Mouse (Mus musculus) layer of hippocampus, postnatal 10 days (tissue): ENCODE data around the gene Sod2. TPM values are rescaled to one million over a fixed set of nuclear protein-coding genes. Genes with fewer than 3 reads are reported as not detected.
"Not testable (repeated sequence)": the region's sequence is repeated elsewhere in the genome, so short reads cannot be mapped to it uniquely, and the experiment has no call there.

Experiments used
- DNase-seq, 2 experiments: peaks; one replicate each; pipeline ENCODE4 v3.0.0; 2021; ENCODE audit warnings: low spot score in 2 of 2
- long read RNA-seq: library from polyadenylated mRNA; stranded (forward); transcript quantifications from one replicate; pipeline ENCODE4 v2.0.0, GENCODE M21; 2023
- total RNA-seq, 2 experiments: library from RNA; stranded (reverse); gene quantifications; 2 replicates each; pipeline ENCODE4 v1.2.3; 2021

Sod2 gene
- 100 to 1,000 TPM; 211 to 236 TPM for total RNA-seq
- long read RNA-seq, full-length matches to known transcripts, result 145 of 166 reads
- long read RNA-seq, partial matches to known transcripts, result 8 of 166 reads
- long read RNA-seq, other reads (novel, unspliced or antisense), result 13 of 166 reads

- not testable (repeated sequence) for DNase-seq
Observed at GRCm38 (mm10) chr17:13006546-13006945, at the start of gene Sod2. Sod2 (plus strand) TSS chr17:13006846.

DNA sequence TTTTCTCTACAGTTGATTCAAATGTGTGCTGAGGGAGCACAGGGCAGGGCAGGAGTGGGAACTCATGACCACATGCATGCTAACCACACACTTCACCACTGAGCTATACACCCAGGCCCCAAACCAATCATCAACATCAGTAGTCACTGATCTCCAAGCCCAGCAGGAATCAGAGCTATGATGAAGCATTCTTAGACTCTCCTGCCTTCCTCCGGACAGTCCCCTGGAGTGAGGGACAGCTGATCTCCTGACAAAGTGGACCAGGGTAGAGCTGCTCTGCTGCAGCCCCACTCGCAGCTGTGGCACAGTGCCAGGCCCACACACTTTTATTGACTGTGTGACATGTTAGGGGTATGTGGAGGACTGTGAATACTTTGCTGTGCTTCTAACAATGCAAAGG, 47.3 kb upstream of the Sod2 start:
- DNase-seq, result not testable (repeated sequence)

GRCm38 (mm10) chr17:12960331-12960873, 46.2 kb upstream of the Sod2 start, which contains the start of gene Acat2:
Acat2 (minus strand) TSS chr17:12960747.
- peak; percentile 92 to 95 for DNase-seq

DNA sequence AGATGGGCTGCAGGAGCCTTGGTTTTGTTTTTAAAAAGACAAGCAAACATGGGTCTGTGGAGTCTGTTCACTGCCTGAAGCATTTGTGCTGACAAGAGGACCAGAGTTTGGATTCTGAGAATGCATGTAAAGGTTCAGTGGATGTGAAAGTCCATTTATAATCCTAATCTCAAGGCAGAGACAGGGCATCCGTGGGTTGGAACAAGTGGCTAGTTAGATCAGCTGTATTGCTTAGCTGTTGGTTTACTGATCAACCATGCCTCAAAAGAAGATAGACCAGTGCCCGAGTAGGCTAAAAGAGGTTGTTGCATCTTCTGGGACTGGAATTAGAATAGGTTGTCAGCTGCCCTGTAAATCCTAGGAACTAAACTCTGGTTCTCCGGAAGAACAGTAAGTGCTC, 43.2 kb upstream of the Sod2 start:
- DNase-seq, result no peak

- DNase-seq, result no peak
Observed at GRCm38 (mm10) chr17:12967173-12967572, 39.5 kb upstream of the Sod2 start.

DNA sequence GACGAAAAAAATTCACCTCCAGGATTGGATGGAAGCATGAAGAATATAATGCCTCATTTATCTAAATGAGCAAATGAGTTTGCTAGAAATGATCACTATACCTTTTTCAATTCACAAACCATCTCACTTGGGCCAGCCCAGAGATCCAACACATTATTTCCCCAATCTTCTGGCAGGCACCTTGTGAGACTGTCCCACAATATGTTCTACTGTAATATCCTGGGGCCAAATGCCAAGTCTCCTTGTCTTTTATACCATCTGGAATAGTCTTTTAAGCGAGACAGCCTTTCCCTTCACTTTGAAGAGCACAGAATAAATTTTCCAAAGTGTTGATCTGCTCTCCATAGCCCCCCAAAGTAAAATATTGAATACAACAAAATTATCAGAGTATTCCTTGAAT, 32.8 kb upstream of the Sod2 start:
- no peak for DNase-seq

GRCm38 (mm10) chr17:12978546-12978945, 28.1 kb upstream of the Sod2 start:
- DNase-seq, result no peak

DNA sequence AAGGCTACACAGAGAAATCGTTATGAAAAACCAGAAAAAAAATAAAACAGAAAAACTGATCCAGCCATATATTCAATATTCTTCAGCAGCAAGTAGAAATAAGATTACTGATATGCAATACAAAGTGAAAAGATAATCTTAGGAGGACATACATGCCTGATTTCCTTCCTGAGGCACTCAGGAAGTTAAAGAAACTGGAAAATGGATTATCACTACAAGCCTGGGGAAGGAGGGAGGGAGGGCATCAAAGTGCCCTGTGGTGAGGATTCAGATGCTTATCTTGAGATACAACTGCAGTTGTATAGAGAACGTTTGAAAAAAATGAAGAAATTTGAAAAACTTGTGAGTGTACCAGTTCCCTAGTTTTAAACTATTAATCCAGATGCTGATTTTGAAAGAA, 22.7 kb upstream of the Sod2 start:
- DNase-seq, result no peak

DNA sequence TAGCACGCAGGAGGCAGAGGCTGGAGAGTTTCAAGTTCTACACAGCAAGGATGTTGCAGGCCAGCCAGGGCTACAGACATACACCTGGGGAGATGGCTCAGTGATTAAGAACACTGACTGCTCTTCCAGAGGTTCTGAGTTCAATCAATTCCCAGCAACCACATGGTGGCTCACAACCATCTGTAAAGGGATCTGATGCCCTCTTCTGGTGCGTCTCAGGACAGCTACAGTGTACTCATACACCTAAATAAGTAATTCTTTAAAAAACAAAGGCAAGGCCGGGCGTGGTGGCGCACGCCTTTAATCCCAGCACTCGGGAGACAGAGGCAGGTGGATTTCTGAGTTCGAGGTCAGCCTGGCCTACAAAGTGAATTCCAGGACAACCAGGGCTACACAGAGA, 18.6 kb upstream of the Sod2 start:
- DNase-seq, result not testable (repeated sequence)

DNA sequence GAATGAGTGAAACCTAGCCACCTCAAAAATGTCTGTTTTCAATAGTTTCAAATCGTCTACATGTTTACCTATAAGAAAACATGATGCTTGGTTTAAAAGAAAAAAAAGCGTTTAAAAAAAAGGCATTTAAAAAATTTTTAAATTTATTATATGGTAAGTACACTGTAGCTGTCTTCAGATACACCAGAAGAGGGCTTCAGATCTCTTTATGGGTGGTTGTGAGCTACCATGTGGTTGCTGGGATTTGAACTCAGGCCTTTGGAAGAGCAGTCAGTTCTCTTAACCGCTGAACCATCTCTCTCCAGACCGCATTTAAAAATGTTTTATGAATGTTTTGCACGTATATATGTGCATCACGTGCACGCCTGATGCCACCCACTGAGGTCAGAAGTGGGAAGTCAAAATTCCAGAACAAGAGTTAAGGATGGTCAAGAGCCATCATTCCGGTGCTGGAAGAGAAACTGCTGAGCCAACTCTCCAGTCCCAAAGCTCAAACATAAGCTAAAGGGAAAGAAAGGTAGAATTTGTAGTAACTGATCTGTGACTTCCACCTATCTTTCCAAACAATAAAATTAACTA, 16.0 kb upstream of the Sod2 start:
- DNase-seq, result no peak

DNA sequence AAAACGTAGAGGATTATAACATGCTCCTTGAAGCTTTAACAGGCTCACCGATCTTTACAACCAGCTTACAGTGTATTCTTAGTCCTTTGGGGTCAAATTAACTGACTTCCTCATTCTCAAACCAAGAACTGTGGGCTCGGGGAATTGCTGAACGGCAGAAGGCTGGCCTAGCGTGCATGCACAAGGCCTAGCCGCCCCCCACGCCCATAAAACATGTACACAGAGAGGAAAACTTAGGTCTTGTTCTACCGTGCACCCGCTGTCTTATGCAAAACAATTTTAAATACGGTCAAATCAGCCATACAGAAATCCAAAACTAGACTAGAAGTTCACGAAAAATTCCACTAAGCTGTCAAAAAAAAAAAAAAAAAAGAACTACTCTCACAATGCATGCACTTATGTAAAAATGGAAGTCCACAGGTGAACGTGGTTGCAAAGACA, 15.4 kb upstream of the Sod2 start:
- DNase-seq, result peak in 1 of 2 experiments; percentile 46

- DNase-seq, result peak; percentile 84 to 91
Observed at GRCm38 (mm10) chr17:12991635-12992358, 14.8 kb upstream of the Sod2 start.

DNA sequence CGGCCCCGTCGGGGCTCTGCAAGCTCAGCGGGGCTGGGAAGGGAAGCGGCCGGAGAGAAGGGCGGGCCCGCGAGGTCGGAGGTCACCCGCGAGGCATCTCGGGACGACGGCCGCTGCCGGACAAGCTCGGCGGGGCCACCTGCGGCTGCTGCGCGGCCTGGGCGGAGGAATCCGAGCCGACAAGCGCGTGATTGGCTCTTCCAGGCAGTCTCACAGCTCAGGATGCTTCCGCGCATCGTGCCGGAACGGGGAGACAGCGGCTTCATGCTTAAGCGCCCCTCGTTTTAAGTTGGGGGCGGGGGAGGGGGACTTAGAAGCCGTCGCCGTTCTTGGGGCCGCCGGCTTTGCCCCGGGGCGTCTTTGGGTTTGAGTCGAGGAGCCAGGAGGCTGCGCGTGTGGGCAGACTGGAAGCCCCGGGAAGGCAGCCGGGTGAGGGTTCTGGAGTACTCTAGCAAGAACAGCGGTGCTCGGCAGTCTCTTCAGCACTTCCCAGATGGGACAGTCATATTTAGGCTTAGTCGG, 14.1 kb upstream of the Sod2 start:
- peak; percentile 91 to 95 for DNase-seq

GRCm38 (mm10) chr17:12994069-12994468, 12.6 kb upstream of the Sod2 start, which contains the start of gene Wtap:
Wtap (minus strand) TSS chr17:12994169.
- no peak for DNase-seq

DNA sequence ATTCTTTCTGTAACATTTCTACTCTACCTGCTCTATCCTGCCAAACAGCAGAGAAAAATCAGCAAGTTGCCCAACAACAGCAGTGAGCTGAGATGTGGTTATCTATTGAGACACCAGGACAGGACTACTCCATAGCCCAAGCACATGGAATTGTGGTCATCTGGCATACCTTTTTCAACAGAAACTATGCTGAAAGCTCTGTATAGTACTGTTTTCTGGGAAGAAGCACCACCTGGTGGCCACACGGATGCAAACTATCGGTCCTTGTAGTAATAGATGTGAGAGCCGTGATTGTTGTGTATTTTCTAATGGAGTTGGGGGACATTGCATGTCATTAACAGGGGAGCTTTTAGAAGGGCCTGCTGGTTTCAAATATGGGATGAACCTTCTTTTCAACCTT, 10.3 kb upstream of the Sod2 start:
- DNase-seq, result peak; percentile 41 to 73

DNA sequence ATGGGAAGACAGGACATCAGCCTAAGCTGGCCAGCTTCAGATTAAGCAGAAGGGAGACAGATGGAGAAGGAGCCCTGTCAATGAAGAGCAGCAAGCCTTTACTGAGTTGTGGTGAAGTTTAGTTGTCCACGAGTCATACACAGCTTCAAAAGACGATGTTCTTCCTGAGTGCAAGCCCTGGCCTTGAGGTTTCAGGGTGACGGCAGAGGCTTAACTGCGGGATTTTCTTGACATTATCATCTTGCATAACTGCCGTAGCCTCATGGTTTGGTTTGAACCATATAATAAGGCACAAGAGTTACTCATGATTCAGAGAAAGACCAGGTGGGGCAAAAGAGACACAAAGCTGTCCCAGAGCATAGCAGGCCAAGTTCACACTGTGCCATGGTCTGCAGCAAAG, 8.8 kb upstream of the Sod2 start:
- DNase-seq, result no peak

GRCm38 (mm10) chr17:12999069-12999468, 7.6 kb upstream of the Sod2 start:
- DNase-seq, result no peak

- DNase-seq, result not testable (repeated sequence)
Observed at GRCm38 (mm10) chr17:13002243-13002642, 4.4 kb upstream of the Sod2 start.

- DNase-seq, result not testable (repeated sequence)
Observed at GRCm38 (mm10) chr17:13004436-13004835, 2.2 kb upstream of the Sod2 start.

GRCm38 (mm10) chr17:13006984-13007383, 338 bp downstream of the Sod2 start:
- DNase-seq, result no peak

DNA sequence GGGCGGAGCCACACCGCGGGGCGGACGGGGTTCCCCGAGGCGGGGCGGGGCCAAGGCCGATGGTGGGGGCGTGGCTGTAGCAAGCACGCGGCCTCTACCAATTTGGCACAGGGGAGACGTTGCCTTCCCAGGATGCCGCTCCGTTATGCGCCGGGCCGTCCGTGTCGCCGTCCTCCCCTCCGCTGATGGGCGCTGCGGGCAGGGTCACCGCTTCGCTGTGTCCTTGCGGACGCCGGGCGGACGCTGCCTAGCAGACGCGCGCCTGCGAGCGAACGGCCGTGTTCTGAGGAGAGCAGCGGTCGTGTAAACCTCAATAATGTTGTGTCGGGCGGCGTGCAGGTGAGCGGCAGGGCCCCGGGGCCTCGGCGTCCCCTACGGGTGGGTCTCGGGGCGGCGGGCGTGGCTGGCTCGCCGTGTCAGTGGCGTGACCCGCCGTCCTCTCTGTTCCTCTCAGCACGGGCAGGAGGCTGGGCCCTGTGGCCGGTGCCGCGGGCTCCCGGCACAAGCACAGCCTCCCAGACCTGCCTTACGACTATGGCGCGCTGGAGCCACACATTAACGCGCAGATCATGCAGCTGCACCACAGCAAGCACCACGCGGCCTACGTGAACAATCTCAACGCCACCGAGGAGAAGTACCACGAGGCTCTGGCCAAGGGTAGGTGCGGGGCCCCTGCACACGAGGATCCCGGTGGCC, 1.2 kb downstream of the Sod2 start:
- DNase-seq, result peak; percentile 97 to 99
